Mouse (Mus musculus) lung, embryonic 14.5 days (tissue): ENCODE results near the gene March10. TPM values are rescaled to one million over a fixed set of nuclear protein-coding genes. Genes with fewer than 3 reads are reported as not detected.

Experiments
- ATAC-seq: fragments of 200-750 bp; cut with Nextera tagmentation; 2 replicates; pipeline ENCODE4 v1.8.0; 2017; ENCODE audit warnings: mild to moderate bottlenecking, moderate TSS enrichment, moderate library complexity; ENCODE audit not compliant: insufficient read depth
- DNase-seq: peaks from one replicate; pipeline ENCODE4 v3.0.0-alpha.2; 2015
- H3K27ac ChIP-seq: fragments of 300-500 bp; sonication (generic); 2 replicates; pipeline ENCODE4 v1.5.1; 2014; ENCODE audit warnings: low read depth, mild to moderate bottlenecking, moderate library complexity
- H3K27me3 ChIP-seq: fragments of 300-500 bp; sonication (generic); 2 replicates; pipeline ENCODE4 v1.6.1; 2014; ENCODE audit warnings: low read length, control low read depth; ENCODE audit not compliant: insufficient read depth
- H3K36me3 ChIP-seq: fragments of 300-500 bp; sonication (generic); 2 replicates; pipeline ENCODE4 v1.6.1; 2014; ENCODE audit warnings: control low read depth; ENCODE audit not compliant: insufficient read depth
- H3K4me1 ChIP-seq: fragments of 300-500 bp; sonication (generic); 2 replicates; pipeline ENCODE4 v1.6.1; 2014; ENCODE audit warnings: antibody characterized with exemption, control low read depth; ENCODE audit not compliant: insufficient read depth
- H3K4me2 ChIP-seq: fragments of 300-500 bp; sonication (generic); 2 replicates; pipeline ENCODE4 v1.6.1; 2014; ENCODE audit warnings: mild to moderate bottlenecking
- H3K4me3 ChIP-seq: fragments of 300-500 bp; sonication (generic); 2 replicates; pipeline ENCODE4 v1.5.1; 2014; ENCODE audit warnings: low read depth, low read length
- H3K9ac ChIP-seq: fragments of 300-500 bp; sonication (generic); 2 replicates; pipeline ENCODE4 v1.6.1; 2014
- H3K9me3 ChIP-seq: fragments of 300-500 bp; sonication (generic); 2 replicates; pipeline ENCODE4 v1.6.1; 2016; ENCODE audit warnings: low read depth, low read length, control low read depth
- CTCF ChIP-seq: IDR thresholded peaks from 2 replicates; pipeline ENCODE4 v1.5.1; 2016; ENCODE audit warnings: antibody characterized with exemption, low read depth
- WGBS: fragments of 180-500 bp; shearing (Covaris S2); extraction: QIAGEN DNeasy Blood & Tissue Kit; methylation state at CpG from one replicate; pipeline ENCODE4 v1.1.7; 2014; 5-methylcytosine and 5-hydroxymethylcytosine counted together
- polyA plus RNA-seq: library from polyadenylated mRNA; unstranded; fragments of >200 nt; fragmentation: Nextera tagmentation; extraction: Ambion mirVana; gene quantifications from 2 replicates; pipeline ENCODE4 v1.2.1, GENCODE M21; 2014

March10 gene
- polyA plus RNA-seq, 1 experiment from 2014 or later, result not detected

GRCm38 (mm10) chr11:105494786-105495369 is 38.3 kb upstream of the March10 start:
- no peak; the same call in 1 of the 2 replicates for ATAC-seq
- Histone ChIP-seq H3K4me1 (peaks cover 5% of the 10 kb centered on the region; the same call in 1 of the 2 replicates), H3K4me2 (peak overlapping the region; percentile 43; the same call in 1 of the 2 replicates), H3K4me3 (no peak overlapping the region), H3K27ac (no peak overlapping the region), H3K9me3 (no peaks in the 10 kb centered on the region), H3K9ac (no peak overlapping the region), H3K27me3 (no peaks in the 10 kb centered on the region), H3K36me3 (no peaks in the 10 kb centered on the region)
- no peak for TF ChIP-seq CTCF
- WGBS, result 73% methylated on average over 6 of the region's 6 CpGs
- DNase-seq, result no peak

GRCm38 (mm10) chr11:105492392-105492791 is 35.9 kb upstream of the March10 start:
- Histone ChIP-seq H3K9ac (no peak overlapping the region), H3K4me1 (peaks cover 5% of the 10 kb centered on the region; the same call in 1 of the 2 replicates), H3K36me3 (no peaks in the 10 kb centered on the region), H3K4me2 (no peak overlapping the region), H3K27ac (no peak overlapping the region), H3K9me3 (no peaks in the 10 kb centered on the region), H3K4me3 (no peak overlapping the region), H3K27me3 (no peaks in the 10 kb centered on the region)
- no peak for ATAC-seq
- DNase-seq, result no peak
- 63% methylated on average over 4 of the region's 4 CpGs for WGBS
- no peak for TF ChIP-seq CTCF

DNA sequence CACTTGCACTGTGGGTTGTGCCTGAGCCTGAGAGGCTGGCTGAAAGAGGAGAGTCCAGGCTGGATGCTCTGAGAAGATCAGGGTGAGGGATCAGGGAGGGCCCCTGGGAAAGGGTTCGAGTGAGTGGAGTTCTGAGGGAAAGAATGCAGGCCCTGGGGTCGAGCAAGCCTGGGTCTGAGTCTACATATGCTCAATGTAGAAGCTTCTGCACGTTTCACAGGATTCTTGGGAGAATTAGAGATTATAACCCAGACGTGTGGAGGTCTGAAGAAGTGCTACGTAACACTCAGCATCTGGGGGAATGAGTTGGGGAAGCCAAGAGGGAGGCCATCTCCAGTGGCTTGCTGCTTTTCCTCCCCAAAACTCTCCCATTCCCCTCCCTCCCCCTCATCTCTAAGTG is 34.4 kb upstream of the March10 start:
- Histone ChIP-seq H3K4me1 (peaks cover 5% of the 10 kb centered on the region; the same call in 1 of the 2 replicates), H3K4me2 (no peak overlapping the region), H3K27ac (no peak overlapping the region), H3K4me3 (no peak overlapping the region), H3K27me3 (no peaks in the 10 kb centered on the region), H3K36me3 (no peaks in the 10 kb centered on the region), H3K9ac (no peak overlapping the region), H3K9me3 (no peaks in the 10 kb centered on the region)
- ATAC-seq, result no peak
- no peak for DNase-seq
- TF ChIP-seq CTCF, result no peak
- 47% methylated on average over 5 of the region's 5 CpGs for WGBS

DNA sequence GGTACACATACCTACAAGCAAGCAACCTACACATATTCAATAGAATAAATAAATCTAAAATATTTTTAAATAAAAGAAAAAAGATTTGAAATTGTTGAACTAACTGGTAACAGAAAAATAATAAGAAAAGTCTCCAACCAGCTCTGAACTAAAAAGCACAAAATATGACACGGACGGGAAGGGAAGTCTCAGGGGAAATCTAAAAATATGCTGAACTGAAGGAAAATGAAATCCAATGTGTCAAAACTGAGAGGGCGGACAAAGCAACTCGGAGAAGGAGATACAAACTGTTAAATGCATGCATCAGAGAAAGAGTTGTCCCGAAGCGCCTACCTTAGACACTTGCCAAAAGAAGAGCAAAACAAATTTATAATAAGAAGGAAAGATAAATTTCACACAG is 28.9 kb upstream of the March10 start:
- no peaks in the 10 kb centered on the region for H3K27me3 ChIP-seq
- H3K4me3 ChIP-seq, result no peak overlapping the region
- 67% methylated on average over 6 of the region's 6 CpGs for WGBS
- no peaks in the 10 kb centered on the region for H3K9me3 ChIP-seq
- H3K4me1 ChIP-seq, result no peaks in the 10 kb centered on the region
- ATAC-seq, result no peak
- H3K4me2 ChIP-seq, result no peak overlapping the region
- H3K27ac ChIP-seq, result no peak overlapping the region
- H3K9ac ChIP-seq, result no peak overlapping the region
- no peaks in the 10 kb centered on the region for H3K36me3 ChIP-seq
- TF ChIP-seq CTCF, result no peak
- DNase-seq, result no peak

DNA sequence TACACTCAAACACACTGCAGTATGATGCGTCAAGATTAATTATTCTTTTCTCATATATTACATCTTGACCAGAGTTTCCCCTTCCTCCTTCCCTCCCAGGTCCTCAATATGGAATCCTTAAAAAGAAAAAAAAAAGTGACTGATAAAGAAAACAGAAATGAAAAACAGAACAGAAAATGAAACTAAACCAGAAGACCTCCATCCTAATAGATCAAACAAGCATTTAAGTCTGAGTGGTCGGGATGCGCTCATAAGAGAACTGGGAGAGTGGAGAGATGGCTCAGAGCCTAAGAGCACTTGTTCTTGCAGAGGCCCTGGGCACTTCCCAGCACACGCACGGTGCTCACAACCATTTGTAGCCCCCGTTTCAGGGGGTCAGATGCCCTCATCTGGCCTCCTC is 28.5 kb upstream of the March10 start:
- ATAC-seq, result no peak
- 74% methylated on average over 6 of the region's 6 CpGs for WGBS
- TF ChIP-seq CTCF, result no peak

DNA sequence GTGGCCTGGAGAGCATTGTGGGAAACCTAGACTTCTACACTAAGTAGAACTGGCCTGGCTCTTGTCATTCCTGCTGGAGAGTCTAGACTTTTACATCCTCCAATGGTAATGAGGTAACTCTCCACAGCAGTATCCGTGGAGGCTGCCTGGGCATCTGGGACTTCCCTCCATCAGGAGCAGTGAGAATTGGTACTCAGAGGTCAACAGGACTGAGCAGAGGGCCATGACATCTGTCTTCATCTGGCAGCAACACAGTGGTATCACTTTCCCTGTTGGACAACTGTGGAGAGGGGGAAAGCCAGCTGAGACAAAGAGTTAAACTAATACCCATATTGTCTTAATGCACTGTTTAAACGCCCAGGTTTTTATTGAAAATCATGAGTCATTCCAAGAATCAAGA is 26.2 kb upstream of the March10 start:
- H3K4me2 ChIP-seq, result no peak overlapping the region
- no peak for DNase-seq
- 56% methylated on average over 2 of the region's 2 CpGs for WGBS
- no peak overlapping the region for H3K9ac ChIP-seq
- no peak for TF ChIP-seq CTCF
- ATAC-seq, result no peak
- no peak overlapping the region for H3K4me3 ChIP-seq
- no peaks in the 10 kb centered on the region for H3K9me3 ChIP-seq
- H3K27me3 ChIP-seq, result no peaks in the 10 kb centered on the region
- no peaks in the 10 kb centered on the region for H3K4me1 ChIP-seq
- no peaks in the 10 kb centered on the region for H3K36me3 ChIP-seq
- H3K27ac ChIP-seq, result no peak overlapping the region

More for the DNA sequence above, 28.5 kb upstream of the March10 start:
- no peak overlapping the region for H3K9ac ChIP-seq
- H3K27ac ChIP-seq, result no peak overlapping the region
- H3K4me3 ChIP-seq, result no peak overlapping the region
- H3K4me2 ChIP-seq, result no peak overlapping the region
- H3K27me3 ChIP-seq, result no peaks in the 10 kb centered on the region
- H3K36me3 ChIP-seq, result no peaks in the 10 kb centered on the region
- no peaks in the 10 kb centered on the region for H3K4me1 ChIP-seq
- H3K9me3 ChIP-seq, result no peaks in the 10 kb centered on the region
- no peak for DNase-seq

DNA sequence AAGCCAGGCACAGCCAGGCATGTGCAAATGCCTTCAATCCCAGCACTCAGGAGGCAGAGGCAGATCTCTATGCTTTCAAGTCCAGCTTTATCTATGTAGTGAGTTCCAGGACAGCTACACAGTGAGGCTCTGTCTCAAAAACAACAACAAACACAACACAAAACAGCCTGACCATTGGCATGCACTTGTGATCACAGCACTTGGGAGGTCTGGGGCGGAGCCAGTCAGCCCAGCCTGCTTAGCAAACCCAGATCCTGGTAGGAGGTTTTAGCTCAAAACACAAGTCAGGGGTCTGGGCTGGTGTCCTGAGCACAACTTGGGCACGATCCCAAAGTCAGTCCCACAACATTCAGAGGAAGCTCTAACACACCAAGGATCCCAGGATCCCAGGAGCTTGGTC is 18.2 kb upstream of the March10 start:
- DNase-seq, result peak; percentile 63

More for the DNA sequence above, 18.2 kb upstream of the March10 start:
- Histone ChIP-seq H3K9me3 (no peaks in the 10 kb centered on the region), H3K4me2 (no peak overlapping the region), H3K4me3 (no peak overlapping the region), H3K9ac (no peak overlapping the region), H3K36me3 (no peaks in the 10 kb centered on the region), H3K27me3 (no peaks in the 10 kb centered on the region), H3K4me1 (peaks cover 7% of the 10 kb centered on the region), H3K27ac (no peak overlapping the region)
- WGBS, result 43% methylated on average over 2 of the region's 2 CpGs
- no peak for TF ChIP-seq CTCF
- peak; percentile 66 for ATAC-seq
